In the genomic region with DNA sequence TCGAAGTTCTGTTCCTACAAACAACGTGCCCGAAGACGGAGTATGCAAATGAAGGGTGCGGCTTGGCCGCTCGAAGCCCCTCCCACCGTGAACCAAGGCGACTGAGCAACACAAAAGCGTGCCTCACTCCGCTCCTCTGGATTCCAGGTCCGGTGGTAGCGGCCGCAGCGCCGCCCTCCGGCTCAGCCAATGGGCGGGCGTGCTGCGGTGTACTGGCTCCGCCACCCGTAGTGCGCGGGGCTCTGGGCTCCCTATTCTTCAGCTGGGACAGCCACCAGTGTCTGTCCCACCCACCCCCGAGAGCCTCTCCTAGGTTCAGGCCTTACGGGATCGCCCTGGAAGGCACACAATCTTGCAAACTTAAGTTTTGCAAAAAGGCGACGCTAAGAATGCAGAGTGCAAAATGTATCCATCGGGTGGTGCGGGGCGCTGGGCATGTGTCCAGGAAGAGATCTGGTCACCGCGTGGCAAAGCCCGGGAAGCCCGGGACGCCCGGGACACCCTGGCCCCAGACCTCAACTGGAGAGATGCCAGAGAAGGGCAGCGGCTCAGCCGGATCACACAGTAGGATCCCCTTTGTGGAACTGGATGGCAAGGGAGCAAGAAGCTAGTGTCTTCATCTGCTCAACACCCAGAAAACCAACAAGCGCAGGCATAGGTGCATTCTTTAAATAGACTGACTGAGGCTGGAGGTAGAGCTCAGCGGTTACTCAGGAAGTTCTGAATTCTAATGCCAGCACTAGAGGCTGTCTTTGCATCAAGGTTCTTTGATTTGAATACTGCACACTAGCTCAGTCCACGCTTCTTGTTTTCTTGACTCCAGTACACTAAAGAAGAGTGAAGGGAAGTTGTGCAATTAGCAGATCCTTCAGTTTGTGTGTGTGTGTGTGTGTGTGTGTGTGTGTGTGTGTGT, we compare ENCODE assay signal across 8 mouse cellular contexts. TPM values are rescaled to one million over a fixed set of nuclear protein-coding genes. Genes with fewer than 3 reads are reported as not detected.
DNase-seq lines count a peak whose midpoint lies in the region; ATAC-seq and TF ChIP-seq lines count a peak whose summit lies in the region.

No protein-coding gene starts in this region.

- no peaks in the 10 kb centered on the region for H3K27me3 ChIP-seq in heart, embryonic 13.5 days (replicated peaks)
- no peaks in the 10 kb centered on the region for H3K27me3 ChIP-seq in kidney, postnatal 0 days (ENCODE audit: insufficient read depth, low read length)
- H3K27me3 ChIP-seq in liver, adult 2 months (ENCODE audit: control insufficient read depth, insufficient read depth, low read length): no peaks in the 10 kb centered on the region

- peak overlapping the region; percentile 51 for H3K4me3 ChIP-seq in brown adipose tissue, adult 24 weeks (ENCODE audit: insufficient read depth, low read depth, low read length)
- peak overlapping the region; percentile 57 for H3K4me3 ChIP-seq in heart, embryonic 13.5 days
- peak overlapping the region; percentile 42 for H3K4me3 ChIP-seq in kidney, postnatal 0 days (replicated peaks; ENCODE audit: low read depth, low read length)
- peak overlapping the region; percentile 56 for H3K4me3 ChIP-seq in liver, adult 2 months (ENCODE audit: insufficient read depth, low read depth, low read length)

- peaks cover 22% of the 10 kb centered on the region; the same call in 1 of the 2 replicates for H3K4me1 ChIP-seq in brown adipose tissue, adult 24 weeks (ENCODE audit: control insufficient read depth, insufficient read depth, insufficient read length, low read length)
- peaks cover 58% of the 10 kb centered on the region for H3K4me1 ChIP-seq in heart, embryonic 13.5 days
- 0 out of 2 replicates have a peak, but pooled peaks cover 17% of the 10 kb centered on the region for H3K4me1 ChIP-seq in kidney, postnatal 0 days (replicated peaks; ENCODE audit: insufficient read depth, low read length)
- H3K4me1 ChIP-seq in liver, adult 2 months (ENCODE audit: control insufficient read depth, insufficient read depth, low read length): peaks cover 40% of the 10 kb centered on the region

- peak; percentile 92 for ATAC-seq in CD4-positive, CD25-positive, alpha-beta regulatory T cell, adult 4 months
- peak; percentile 99 for ATAC-seq in erythroid progenitor cell, adult 5-6 weeks (replicated peaks; ENCODE audit: low FRiP score, poor library complexity, severe bottlenecking)
- peak; percentile 94 for ATAC-seq in heart, embryonic 13.5 days (ENCODE audit: extremely low read depth, insufficient number of reproducible peaks, low FRiP score, low TSS enrichment)
- ATAC-seq in kidney, postnatal 0 days (replicated peaks; ENCODE audit: low FRiP score, low read depth): peak; percentile 99
- peak; percentile 93 for ATAC-seq in monocyte, adult 5-6 weeks (replicated peaks; ENCODE audit: insufficient number of reproducible peaks, low FRiP score, low TSS enrichment, poor library complexity, severe bottlenecking)

- H3K27ac ChIP-seq in brown adipose tissue, adult 24 weeks (replicated peaks; ENCODE audit: low read depth, low read length): 0 out of 2 replicates have a peak overlapping the region, but pooled peaks have one; percentile 7
- H3K27ac ChIP-seq in heart, embryonic 13.5 days (replicated peaks): peak overlapping the region; percentile 89
- H3K27ac ChIP-seq in kidney, postnatal 0 days: peak overlapping the region; percentile 88
- H3K27ac ChIP-seq in liver, adult 2 months (replicated peaks; ENCODE audit: insufficient read depth, low read depth, low read length): peak overlapping the region; percentile 93

- peak; percentile 42; the same call in 1 of the 2 replicates for TF ChIP-seq CTCF in kidney, postnatal 0 days (IDR thresholded peaks at IDR 0.05; ENCODE audit: low read depth)
- TF ChIP-seq CTCF in liver, adult 2 months (IDR thresholded peaks at IDR 0.05; ENCODE audit: low read depth, low read length): no peak

- WGBS in heart, embryonic 13.5 days: 1% methylated on average over 43 of the region's 43 CpGs
- 2% methylated on average over 43 of the region's 43 CpGs for WGBS in kidney, postnatal 0 days
- WGBS in liver, adult 2 months: under 1% methylated on average over 43 of the region's 43 CpGs

- no peak; the same call in 1 of the 2 replicates for TF ChIP-seq POLR2A in liver, adult 2 months (IDR thresholded peaks at IDR 0.05; ENCODE audit: extremely low read depth, insufficient read depth, low read length)

- peak overlapping the region; percentile 76 for H3K4me2 ChIP-seq in heart, embryonic 13.5 days
- peak overlapping the region; percentile 66 for H3K4me2 ChIP-seq in kidney, postnatal 0 days (ENCODE audit: low read length)

- H3K79me2 ChIP-seq in liver, adult 2 months (ENCODE audit: control insufficient read depth, insufficient read depth, low read length): peaks cover 25% of the 10 kb centered on the region; the same call in 1 of the 2 replicates

- H3K9me3 ChIP-seq in heart, embryonic 13.5 days: no peaks in the 10 kb centered on the region
- H3K9me3 ChIP-seq in kidney, postnatal 0 days (replicated peaks; ENCODE audit: low read length): no peaks in the 10 kb centered on the region

- DNase-seq in kidney, postnatal 0 days (ENCODE audit: low spot score): peak; percentile 98
- peak; percentile 92 for DNase-seq in liver, adult 2 months (ENCODE audit: extremely low read depth, low read depth, low spot score)
- DNase-seq in spleen, postnatal 36 days (ENCODE audit: low spot score in 2 of 2): peak; percentile 93 to 94

- H3K9ac ChIP-seq in heart, embryonic 13.5 days: peak overlapping the region; percentile 80
- H3K9ac ChIP-seq in kidney, postnatal 0 days (ENCODE audit: low read depth, low read length): peak overlapping the region; percentile 55
- peak overlapping the region; percentile 74 for H3K9ac ChIP-seq in liver, adult 2 months (ENCODE audit: low read depth, low read length)

- no peaks in the 10 kb centered on the region for H3K36me3 ChIP-seq in heart, embryonic 13.5 days
- no peaks in the 10 kb centered on the region for H3K36me3 ChIP-seq in kidney, postnatal 0 days (ENCODE audit: insufficient read depth, low read length)
- no peaks in the 10 kb centered on the region for H3K36me3 ChIP-seq in liver, adult 2 months (ENCODE audit: control insufficient read depth, insufficient read depth, low read length)

RNA-seq across cellular contexts. Expression of a gene that starts 58.1 kb away (rescaled TPM):
- polyA plus RNA-seq in CD4-positive, CD25-positive, alpha-beta regulatory T cell, adult 4 months (2017; shearing (Covaris generic)): 10 to 100 TPM; 10.6 to 12.0 TPM
- 25.0 and 35.7 TPM in 2 replicates for polyA plus RNA-seq in brown adipose tissue, adult 24 weeks (2012; ENCODE audit: insufficient read depth, insufficient read length, missing spikeins)
- 8.0 and 15.5 TPM in 2 replicates for total RNA-seq in erythroid progenitor cell, adult 5-6 weeks (2015; ENCODE audit: low replicate concordance)
- 7.1 and 19.9 TPM in 2 replicates for total RNA-seq in erythroid progenitor cell, adult 5-6 weeks (2017; ENCODE audit: low replicate concordance)
- polyA plus RNA-seq in heart, embryonic 13.5 days (2015; fragmentation: Nextera tagmentation; extraction: Ambion mirVana): 47.7 and 52.0 TPM in 2 replicates
- 26.5 and 27.2 TPM in 2 replicates for polyA plus RNA-seq in kidney, postnatal 0 days (2015; fragmentation: Nextera tagmentation; extraction: Ambion mirVana)
- total RNA-seq in liver, adult 2 months (2014; rRNA removed): 70.0 and 89.0 TPM in 2 replicates
- polyA plus RNA-seq in liver, adult 2 months (2012; rRNA removed): 28.5 and 30.3 TPM in 2 replicates
- 11.7 to 14.2 TPM (median 12.6 TPM) in 3 replicates for total RNA-seq in monocyte, adult 5-6 weeks (2017)

Comparison
In these comparisons a context has a peak if more than half of its experiments do, and no peak if none do; other contexts are left out.
1. Peak in every context shown above with its lines: DNase-seq, ATAC-seq, H3K4me3 ChIP-seq and H3K27ac ChIP-seq.
2. H3K27ac ChIP-seq: peak in every context shown above with its lines; median percentile 93 in liver, adult 2 months; 89 in heart, embryonic 13.5 days; 88 in kidney, postnatal 0 days; 7 in brown adipose tissue, adult 24 weeks.